Mouse (Mus musculus): ENCODE data around the gene Vmn1r228.

DNA sequence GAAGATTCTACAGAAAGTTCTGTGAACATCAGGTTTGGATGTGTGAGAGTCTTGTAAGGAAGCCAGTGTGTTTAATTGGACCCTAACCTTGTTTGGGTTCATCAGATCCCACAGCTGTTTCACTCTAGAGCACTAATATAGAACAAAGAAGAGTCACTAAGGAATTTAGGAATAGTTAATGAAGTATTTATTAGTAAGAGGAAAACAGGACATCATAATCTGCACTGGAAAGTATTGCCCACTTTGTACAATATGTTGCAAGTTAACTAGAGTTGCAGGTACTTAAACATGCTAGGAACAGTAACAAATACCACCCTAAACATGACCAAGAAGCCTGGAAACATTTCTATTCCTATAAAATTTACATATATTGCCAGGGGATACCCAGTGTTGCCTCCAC lies at the start of gene Vmn1r228:
- TF ChIP-seq GATA1 (IDR thresholded peaks at IDR 0.05; ENCODE audit: borderline replicate concordance, low read length): no peak
- TF ChIP-seq FLI1 (IDR thresholded peaks at IDR 0.05; ENCODE audit: low read length): no peak
